Mouse (Mus musculus): Measurements from ENCODE around the gene P2ry2.

DNA sequence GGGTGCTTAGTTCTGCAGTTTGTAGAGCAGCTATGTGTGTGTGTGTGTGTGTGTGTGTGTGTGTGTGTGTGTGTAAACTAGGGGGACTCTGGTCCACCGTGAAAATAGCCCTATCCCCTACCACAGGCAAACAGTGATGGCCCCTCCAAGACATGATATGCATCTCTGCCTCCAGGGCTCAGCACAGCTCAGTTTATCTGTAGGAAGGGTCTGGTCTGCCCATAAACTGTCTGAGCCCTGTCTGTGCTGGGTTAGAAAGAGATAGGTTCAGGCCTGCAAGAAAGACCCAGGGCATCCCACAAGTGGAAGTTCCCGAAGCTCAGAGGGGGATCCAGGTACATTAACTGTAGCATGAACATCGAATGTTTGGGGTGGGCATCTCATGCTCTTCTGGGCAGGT is 16.7 kb downstream of the P2ry2 start:
- TF ChIP-seq CTCF (IDR thresholded peaks at IDR 0.05; ENCODE audit: borderline replicate concordance, extremely low read depth, insufficient read depth, insufficient read length) (no peak), POLR2A (IDR thresholded peaks at IDR 0.05; ENCODE audit: borderline replicate concordance, extremely low read depth, insufficient read depth, insufficient read length, poor library complexity, severe bottlenecking) (no peak)

All from brain, embryonic 14.5 days (tissue).